Mouse (Mus musculus): Measurements from ENCODE around the gene Elp4. TPM values are rescaled to one million over a fixed set of nuclear protein-coding genes. Genes with fewer than 3 reads are reported as not detected.

Gene Elp4
- polyA plus RNA-seq, 1 experiment from 2014 or later, result 28.2 TPM

DNA sequence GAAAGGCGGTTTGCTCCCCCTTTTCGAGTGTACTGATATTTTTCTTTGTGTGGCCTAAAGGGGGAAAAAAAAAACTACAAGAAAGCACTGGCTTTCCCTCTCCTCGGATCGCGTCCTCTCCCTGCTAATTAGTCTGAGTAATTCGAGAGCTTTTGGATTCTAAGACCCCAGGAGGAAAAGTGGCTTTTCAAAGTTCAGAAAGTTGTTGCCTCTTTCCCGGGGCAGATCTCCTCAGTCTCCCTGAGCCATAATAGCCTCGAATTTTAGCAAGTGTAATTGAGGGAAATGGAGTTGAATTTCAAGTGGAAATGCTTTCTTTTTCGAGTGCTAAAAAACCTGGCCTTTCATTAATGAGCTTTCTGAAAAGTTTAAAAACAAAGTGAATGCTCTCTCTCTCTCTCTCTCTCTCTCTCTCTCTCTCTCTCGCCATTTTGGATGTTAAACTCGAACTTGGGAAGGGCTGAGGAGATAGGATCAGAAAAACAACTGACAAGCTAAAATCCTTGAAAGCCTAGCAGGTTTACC, 227.4 kb downstream of the Elp4 start:
- Histone ChIP-seq H3K27me3 (replicated peaks; ENCODE audit: control insufficient read depth, insufficient read depth, low read length) (peaks cover 80% of the 10 kb centered on the region), H3K4me1 (ENCODE audit: control insufficient read depth, insufficient read depth, low read length) (peaks cover 19% of the 10 kb centered on the region), H3K27ac (ENCODE audit: low read length) (no peak overlapping the region), H3K9ac (ENCODE audit: low read depth, low read length) (no peak overlapping the region), H3K9me3 (ENCODE audit: control insufficient read depth, low read length) (no peaks in the 10 kb centered on the region), H3K4me3 (ENCODE audit: low read length) (no peak overlapping the region), H3K4me2 (ENCODE audit: low read depth, low read length) (no peak overlapping the region), H3K36me3 (ENCODE audit: control insufficient read depth, insufficient read depth, low read length) (no peaks in the 10 kb centered on the region)
- no peak for ATAC-seq
- 1% methylated on average over 11 of the region's 11 CpGs for WGBS

- H3K9ac ChIP-seq (ENCODE audit: low read depth, low read length), result no peak overlapping the region
- under 1% methylated on average over 75 of the region's 77 CpGs for WGBS
- peak; percentile 19; the same call in 1 of the 2 replicates for ATAC-seq
- no peaks in the 10 kb centered on the region for H3K9me3 ChIP-seq (ENCODE audit: control insufficient read depth, low read length)
- H3K27ac ChIP-seq (ENCODE audit: low read length), result no peak overlapping the region
- peak overlapping the region; percentile 33 for H3K4me3 ChIP-seq (ENCODE audit: low read length)
- H3K4me2 ChIP-seq (ENCODE audit: low read depth, low read length), result peak overlapping the region; percentile 55
- H3K36me3 ChIP-seq (ENCODE audit: control insufficient read depth, insufficient read depth, low read length), result no peaks in the 10 kb centered on the region
- H3K27me3 ChIP-seq (replicated peaks; ENCODE audit: control insufficient read depth, insufficient read depth, low read length), result peaks cover 82% of the 10 kb centered on the region
- H3K4me1 ChIP-seq (ENCODE audit: control insufficient read depth, insufficient read depth, low read length), result peaks cover 19% of the 10 kb centered on the region
Measured at GRCm38 (mm10) chr2:105676080-105676908, 228.1 kb downstream of the Elp4 start.

DNA sequence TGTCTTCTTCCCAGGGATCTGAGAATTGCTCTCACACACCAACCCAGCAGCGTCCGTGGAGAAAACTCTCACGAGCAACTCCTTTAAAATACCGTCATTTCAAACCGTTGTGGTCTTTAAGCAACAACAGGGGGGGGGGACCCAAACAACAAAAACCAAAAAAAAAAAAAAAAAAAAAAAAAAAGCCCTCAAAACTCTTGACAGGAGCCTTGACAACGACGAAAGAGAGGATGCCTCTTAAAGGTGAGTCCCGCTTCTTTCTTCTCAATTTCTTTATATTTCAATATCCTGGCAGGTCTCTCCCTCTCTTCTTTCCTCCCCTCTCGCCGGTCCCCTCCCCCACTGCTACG, 228.7 kb downstream of the Elp4 start:
- WGBS, result 1% methylated on average over 11 of the region's 11 CpGs
- Histone ChIP-seq H3K27ac (ENCODE audit: low read length) (no peak overlapping the region), H3K9ac (ENCODE audit: low read depth, low read length) (no peak overlapping the region), H3K4me1 (ENCODE audit: control insufficient read depth, insufficient read depth, low read length) (peaks cover 19% of the 10 kb centered on the region), H3K4me3 (ENCODE audit: low read length) (peak overlapping the region; percentile 35), H3K27me3 (replicated peaks; ENCODE audit: control insufficient read depth, insufficient read depth, low read length) (peaks cover 80% of the 10 kb centered on the region), H3K36me3 (ENCODE audit: control insufficient read depth, insufficient read depth, low read length) (no peaks in the 10 kb centered on the region), H3K9me3 (ENCODE audit: control insufficient read depth, low read length) (no peaks in the 10 kb centered on the region), H3K4me2 (ENCODE audit: low read depth, low read length) (peak overlapping the region; percentile 55)
- ATAC-seq, result no peak

GRCm38 (mm10) chr2:105674875-105675729, 229.3 kb downstream of the Elp4 start:
- Histone ChIP-seq H3K27ac (ENCODE audit: low read length) (no peak overlapping the region), H3K36me3 (ENCODE audit: control insufficient read depth, insufficient read depth, low read length) (no peaks in the 10 kb centered on the region), H3K9me3 (ENCODE audit: control insufficient read depth, low read length) (no peaks in the 10 kb centered on the region), H3K9ac (ENCODE audit: low read depth, low read length) (no peak overlapping the region), H3K4me2 (ENCODE audit: low read depth, low read length) (peak overlapping the region; percentile 44), H3K27me3 (replicated peaks; ENCODE audit: control insufficient read depth, insufficient read depth, low read length) (peaks cover 80% of the 10 kb centered on the region), H3K4me3 (ENCODE audit: low read length) (peak overlapping the region; percentile 35), H3K4me1 (ENCODE audit: control insufficient read depth, insufficient read depth, low read length) (peaks cover 19% of the 10 kb centered on the region)
- under 1% methylated on average over 49 of the region's 49 CpGs for WGBS
- peak; percentile 59 for ATAC-seq

GRCm38 (mm10) chr2:105674061-105674874, 230.1 kb downstream of the Elp4 start:
- Histone ChIP-seq H3K27me3 (replicated peaks; ENCODE audit: control insufficient read depth, insufficient read depth, low read length) (peaks cover 80% of the 10 kb centered on the region), H3K9ac (ENCODE audit: low read depth, low read length) (no peak overlapping the region), H3K4me3 (ENCODE audit: low read length) (peak overlapping the region; percentile 35), H3K9me3 (ENCODE audit: control insufficient read depth, low read length) (no peaks in the 10 kb centered on the region), H3K4me2 (ENCODE audit: low read depth, low read length) (peak overlapping the region; percentile 44; the same call in 1 of the 2 replicates), H3K4me1 (ENCODE audit: control insufficient read depth, insufficient read depth, low read length) (peaks cover 22% of the 10 kb centered on the region), H3K36me3 (ENCODE audit: control insufficient read depth, insufficient read depth, low read length) (no peaks in the 10 kb centered on the region), H3K27ac (ENCODE audit: low read length) (no peak overlapping the region)
- 1% methylated on average over 36 of the region's 36 CpGs for WGBS
- no peak; the same call in 1 of the 2 replicates for ATAC-seq

GRCm38 (mm10) chr2:105673631-105674060, 230.7 kb downstream of the Elp4 start:
- no peaks in the 10 kb centered on the region for H3K36me3 ChIP-seq (ENCODE audit: control insufficient read depth, insufficient read depth, low read length)
- no peak overlapping the region for H3K27ac ChIP-seq (ENCODE audit: low read length)
- no peak overlapping the region for H3K4me3 ChIP-seq (ENCODE audit: low read length)
- H3K9ac ChIP-seq (ENCODE audit: low read depth, low read length), result no peak overlapping the region
- ATAC-seq, result no peak
- no peak overlapping the region for H3K4me2 ChIP-seq (ENCODE audit: low read depth, low read length)
- 4% methylated on average over 10 of the region's 10 CpGs for WGBS
- peaks cover 22% of the 10 kb centered on the region for H3K4me1 ChIP-seq (ENCODE audit: control insufficient read depth, insufficient read depth, low read length)
- H3K9me3 ChIP-seq (ENCODE audit: control insufficient read depth, low read length), result no peaks in the 10 kb centered on the region
- H3K27me3 ChIP-seq (replicated peaks; ENCODE audit: control insufficient read depth, insufficient read depth, low read length), result peaks cover 79% of the 10 kb centered on the region

GRCm38 (mm10) chr2:105673054-105673453, 231.3 kb downstream of the Elp4 start:
- under 1% methylated on average over 6 of the region's 6 CpGs for WGBS
- H3K4me3 ChIP-seq (ENCODE audit: low read length), result no peak overlapping the region
- H3K4me1 ChIP-seq (ENCODE audit: control insufficient read depth, insufficient read depth, low read length), result peaks cover 22% of the 10 kb centered on the region
- H3K9ac ChIP-seq (ENCODE audit: low read depth, low read length), result no peak overlapping the region
- H3K36me3 ChIP-seq (ENCODE audit: control insufficient read depth, insufficient read depth, low read length), result no peaks in the 10 kb centered on the region
- no peak overlapping the region for H3K27ac ChIP-seq (ENCODE audit: low read length)
- peaks cover 84% of the 10 kb centered on the region for H3K27me3 ChIP-seq (replicated peaks; ENCODE audit: control insufficient read depth, insufficient read depth, low read length)
- no peak overlapping the region for H3K4me2 ChIP-seq (ENCODE audit: low read depth, low read length)
- no peaks in the 10 kb centered on the region for H3K9me3 ChIP-seq (ENCODE audit: control insufficient read depth, low read length)
- no peak for ATAC-seq

- Histone ChIP-seq H3K4me2 (ENCODE audit: low read depth, low read length) (no peak overlapping the region), H3K27ac (ENCODE audit: low read length) (no peak overlapping the region), H3K36me3 (ENCODE audit: control insufficient read depth, insufficient read depth, low read length) (no peaks in the 10 kb centered on the region), H3K4me3 (ENCODE audit: low read length) (no peak overlapping the region), H3K9me3 (ENCODE audit: control insufficient read depth, low read length) (no peaks in the 10 kb centered on the region), H3K27me3 (replicated peaks; ENCODE audit: control insufficient read depth, insufficient read depth, low read length) (peaks cover 83% of the 10 kb centered on the region), H3K9ac (ENCODE audit: low read depth, low read length) (no peak overlapping the region), H3K4me1 (ENCODE audit: control insufficient read depth, insufficient read depth, low read length) (peaks cover 22% of the 10 kb centered on the region)
- ATAC-seq, result no peak
- 2% methylated on average over 16 of the region's 16 CpGs for WGBS
Measured at GRCm38 (mm10) chr2:105672596-105672960, 231.8 kb downstream of the Elp4 start.
